Mouse (Mus musculus): ENCODE data around the gene Hoxa3. TPM values are rescaled to one million over a fixed set of nuclear protein-coding genes. Genes with fewer than 3 reads are reported as not detected.
A peak's percentile ranks its signal among the peaks of the same experiment; 100 is the strongest.

Hoxa3 gene
- polyA plus RNA-seq, 1 experiment from 2014 or later = 13.9 TPM

GRCm38 (mm10) chr6:52211961-52212360, 1.2 kb downstream of the Hoxa3 start:
- Histone ChIP-seq H3K4me2 (peak overlapping the region; percentile 97), H3K4me1 (replicated peaks) (peaks cover 70% of the 10 kb centered on the region), H3K36me3 (no peaks in the 10 kb centered on the region), H3K9me3 (no peaks in the 10 kb centered on the region), H3K27me3 (no peaks in the 10 kb centered on the region), H3K27ac (replicated peaks) (peak overlapping the region; percentile 100), H3K9ac (peak overlapping the region; percentile 100), H3K4me3 (peak overlapping the region; percentile 96)
- no peak for ATAC-seq (ENCODE audit: low read depth)
- WGBS = under 1% methylated on average over 13 of the region's 13 CpGs

GRCm38 (mm10) chr6:52211170-52211935, 1.8 kb downstream of the Hoxa3 start:
- Histone ChIP-seq H3K9ac (peak overlapping the region; percentile 100), H3K4me1 (replicated peaks) (peaks cover 76% of the 10 kb centered on the region), H3K4me2 (peak overlapping the region; percentile 97), H3K36me3 (0 out of 2 replicates have a peak, but pooled peaks cover 4% of the 10 kb centered on the region), H3K27me3 (no peaks in the 10 kb centered on the region), H3K9me3 (no peaks in the 10 kb centered on the region), H3K4me3 (peak overlapping the region; percentile 96), H3K27ac (replicated peaks) (peak overlapping the region; percentile 100)
- WGBS = 1% methylated on average over 37 of the region's 37 CpGs
- ATAC-seq (ENCODE audit: low read depth) = peak; percentile 24; the same call in 1 of the 2 replicates

DNA sequence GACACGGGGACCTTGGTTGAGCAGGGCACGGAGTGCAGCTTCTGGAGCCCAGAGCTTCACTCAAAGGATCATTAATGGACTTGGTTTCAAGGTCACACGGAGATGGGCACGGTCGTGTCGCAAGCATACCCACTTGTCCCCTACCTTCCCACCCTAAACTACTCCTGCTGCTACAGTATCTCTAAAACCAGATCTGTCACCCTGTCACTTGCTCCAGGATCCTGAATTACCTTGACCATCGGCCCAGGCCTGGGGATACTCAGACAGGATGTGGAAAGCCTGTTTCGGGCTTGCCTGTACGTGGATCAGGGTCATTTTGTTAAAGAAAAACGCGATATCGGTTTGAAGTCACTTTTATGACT, 3.5 kb downstream of the Hoxa3 start:
- WGBS = under 1% methylated on average over 12 of the region's 12 CpGs
- no peaks in the 10 kb centered on the region for H3K27me3 ChIP-seq
- peaks cover 76% of the 10 kb centered on the region for H3K4me1 ChIP-seq (replicated peaks)
- peak overlapping the region; percentile 100 for H3K27ac ChIP-seq (replicated peaks)
- H3K4me2 ChIP-seq = peak overlapping the region; percentile 97
- no peaks in the 10 kb centered on the region for H3K9me3 ChIP-seq
- ATAC-seq (ENCODE audit: low read depth) = no peak
- H3K36me3 ChIP-seq = peaks cover 21% of the 10 kb centered on the region
- H3K9ac ChIP-seq = peak overlapping the region; percentile 100
- peak overlapping the region; percentile 96 for H3K4me3 ChIP-seq

DNA sequence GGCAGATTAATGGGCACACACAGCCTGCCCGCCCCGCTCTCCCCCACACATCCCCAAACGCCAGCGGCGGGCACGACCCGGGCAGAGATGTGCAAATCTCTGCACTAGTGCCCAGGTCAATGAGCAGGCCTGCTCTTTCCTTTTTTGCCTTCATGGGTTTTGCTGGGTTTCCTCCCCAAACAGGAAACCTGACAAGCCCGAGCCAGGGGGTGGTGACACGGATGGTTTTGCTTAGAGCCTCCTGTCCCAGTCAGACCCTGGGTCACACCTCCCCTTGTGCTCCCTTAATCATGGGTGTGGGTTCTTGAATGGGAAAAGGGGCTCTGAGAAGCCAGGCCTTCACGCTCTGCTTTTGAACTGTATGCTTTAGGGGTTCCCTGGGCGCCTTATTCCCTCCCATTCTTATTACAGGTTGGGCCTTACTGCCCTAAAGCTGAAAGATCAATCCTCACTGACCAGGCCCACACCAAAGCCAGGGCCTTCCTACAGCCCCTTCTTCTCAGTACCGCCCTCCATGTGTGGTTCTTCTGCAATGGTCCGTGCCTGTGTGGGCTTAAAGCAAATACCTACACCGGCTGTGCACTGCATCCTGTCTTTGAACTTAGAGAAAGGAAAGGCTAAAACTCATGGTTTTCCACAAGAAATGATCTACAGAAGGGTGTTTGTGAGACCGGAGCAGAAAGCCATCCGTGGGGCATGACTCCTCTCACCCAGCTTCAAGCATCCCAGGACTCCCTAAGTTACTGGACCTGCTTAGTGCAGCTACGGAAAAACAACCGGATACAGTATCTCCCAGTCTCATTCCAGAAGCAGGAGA, 4.1 kb downstream of the Hoxa3 start:
- peaks cover 25% of the 10 kb centered on the region for H3K36me3 ChIP-seq
- peak overlapping the region; percentile 100 for H3K9ac ChIP-seq
- H3K4me2 ChIP-seq = peak overlapping the region; percentile 97
- peak overlapping the region; percentile 96 for H3K4me3 ChIP-seq
- 4% methylated on average over 18 of the region's 18 CpGs for WGBS
- no peaks in the 10 kb centered on the region for H3K27me3 ChIP-seq
- H3K27ac ChIP-seq (replicated peaks) = peak overlapping the region; percentile 100
- ATAC-seq (ENCODE audit: low read depth) = no peak
- no peaks in the 10 kb centered on the region for H3K9me3 ChIP-seq
- H3K4me1 ChIP-seq (replicated peaks) = peaks cover 76% of the 10 kb centered on the region

DNA sequence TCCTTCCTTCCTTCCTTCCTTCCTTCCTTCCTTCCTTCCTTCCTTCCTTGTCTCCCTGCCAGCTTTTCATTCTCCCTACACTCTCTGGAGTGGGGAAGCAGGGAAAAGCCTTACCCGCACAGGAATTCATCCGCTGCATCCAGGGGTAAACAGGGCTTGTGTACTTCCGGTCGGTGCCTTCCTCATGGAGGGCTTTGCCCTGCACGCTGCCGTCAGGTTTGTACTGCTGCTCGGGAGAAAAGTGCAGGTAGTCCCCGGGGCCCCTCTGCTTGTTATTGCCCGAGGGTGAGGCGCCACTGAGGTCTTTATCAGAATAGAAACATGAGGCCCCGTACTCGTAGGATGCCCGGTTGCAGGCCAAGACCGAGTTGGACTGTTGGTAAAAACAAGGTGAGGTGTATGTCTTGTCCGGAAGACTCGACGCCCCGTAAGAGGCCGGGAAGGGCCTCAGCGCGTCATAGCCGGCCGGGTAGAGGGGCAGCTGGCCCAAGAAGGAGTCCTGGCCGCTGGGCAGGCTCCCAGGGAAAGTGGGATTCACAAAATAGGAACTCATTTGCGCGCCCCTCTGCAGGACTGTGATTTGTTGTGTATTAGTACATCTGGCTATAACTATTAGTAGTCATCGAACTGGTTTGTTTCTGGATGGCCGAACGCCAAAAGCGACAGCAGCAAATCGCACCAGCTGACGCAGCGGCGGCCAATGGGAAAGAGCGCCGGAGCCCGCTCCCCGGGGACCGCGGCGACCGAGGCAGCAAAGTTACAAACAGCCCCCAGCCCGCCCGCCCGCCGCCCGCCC, 4.9 kb downstream of the Hoxa3 start, which contains the start of gene Hoxa6:
Hoxa6 (minus strand) TSS at position 651 of the 796 bp plus-strand sequence.
- peak within 1 kb of the TSS; percentile 97 for H3K4me2 ChIP-seq
- no peaks in the 10 kb centered on the region for H3K9me3 ChIP-seq
- peak within 1 kb of the TSS; percentile 96 for H3K4me3 ChIP-seq
- ATAC-seq (ENCODE audit: low read depth) = no peak
- H3K9ac ChIP-seq = peak within 1 kb of the TSS; percentile 100
- no peaks in the 10 kb centered on the region for H3K27me3 ChIP-seq
- H3K4me1 ChIP-seq (replicated peaks) = peaks cover 79% of the 10 kb centered on the region
- peak within 1 kb of the TSS; percentile 100 for H3K27ac ChIP-seq (replicated peaks)
- WGBS = under 1% methylated on average over 47 of the region's 47 CpGs
- H3K36me3 ChIP-seq = peaks cover 33% of the 10 kb centered on the region

DNA sequence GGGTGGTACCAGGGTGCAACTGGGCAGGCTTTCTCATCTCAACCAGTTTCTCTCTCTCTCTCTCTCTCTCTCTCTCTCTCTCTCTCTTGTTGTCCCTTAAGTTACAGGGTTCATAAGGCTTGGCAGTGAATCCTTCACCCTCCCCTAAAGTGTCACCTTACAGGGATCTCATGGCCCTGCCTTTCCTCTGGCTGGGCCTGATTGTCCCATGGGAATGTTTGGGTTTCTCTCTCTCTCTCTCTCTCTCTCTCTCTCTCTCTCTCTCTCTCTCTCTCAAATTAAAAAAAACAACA, 5.5 kb downstream of the Hoxa3 start:
- H3K9me3 ChIP-seq = no peaks in the 10 kb centered on the region
- peaks cover 85% of the 10 kb centered on the region for H3K4me1 ChIP-seq (replicated peaks)
- H3K27ac ChIP-seq (replicated peaks) = peak overlapping the region; percentile 100
- H3K27me3 ChIP-seq = no peaks in the 10 kb centered on the region
- ATAC-seq (ENCODE audit: low read depth) = no peak
- peak overlapping the region; percentile 97 for H3K4me2 ChIP-seq
- H3K9ac ChIP-seq = peak overlapping the region; percentile 100
- peaks cover 39% of the 10 kb centered on the region for H3K36me3 ChIP-seq
- H3K4me3 ChIP-seq = peak overlapping the region; percentile 96

GRCm38 (mm10) chr6:52206882-52207683, 6.1 kb downstream of the Hoxa3 start:
- Histone ChIP-seq H3K27me3 (no peaks in the 10 kb centered on the region), H3K9me3 (no peaks in the 10 kb centered on the region), H3K4me2 (peak overlapping the region; percentile 97), H3K36me3 (peaks cover 43% of the 10 kb centered on the region), H3K4me3 (peak overlapping the region; percentile 96), H3K9ac (peak overlapping the region; percentile 100), H3K27ac (replicated peaks) (peak overlapping the region; percentile 100), H3K4me1 (replicated peaks) (peaks cover 90% of the 10 kb centered on the region)
- WGBS = 8% methylated on average over 4 of the region's 4 CpGs
- ATAC-seq (ENCODE audit: low read depth) = no peak

- Histone ChIP-seq H3K27me3 (no peaks in the 10 kb centered on the region), H3K4me3 (peak overlapping the region; percentile 96), H3K9me3 (no peaks in the 10 kb centered on the region), H3K27ac (replicated peaks) (peak overlapping the region; percentile 100), H3K4me1 (replicated peaks) (peaks cover 97% of the 10 kb centered on the region), H3K4me2 (peak overlapping the region; percentile 97), H3K9ac (peak overlapping the region; percentile 100), H3K36me3 (peaks cover 54% of the 10 kb centered on the region)
- ATAC-seq (ENCODE audit: low read depth) = no peak
- WGBS = 4% methylated on average over 55 of the region's 55 CpGs
These were observed 7.2 kb downstream of the Hoxa3 start for GRCm38 (mm10) chr6:52205638-52206621.

DNA sequence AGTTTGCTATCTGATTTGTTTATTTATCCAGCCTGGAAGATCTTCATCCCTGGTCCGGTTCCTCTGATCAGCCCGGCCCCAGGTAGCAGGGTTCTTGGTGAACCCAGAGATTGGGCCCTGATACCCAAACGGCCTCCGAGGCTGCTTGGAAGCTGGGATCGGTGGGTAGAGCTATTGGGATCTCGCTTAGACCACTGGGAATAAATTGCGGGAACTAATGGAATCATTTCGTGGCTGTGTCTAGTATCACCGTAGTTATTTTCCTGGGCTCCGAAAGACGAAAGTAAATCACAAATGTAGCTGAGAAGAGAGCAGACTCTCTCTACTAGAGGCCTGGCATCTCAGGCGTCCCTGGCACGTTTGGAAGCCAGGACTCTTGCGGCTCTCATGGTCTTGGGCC, 7.9 kb downstream of the Hoxa3 start:
- peaks cover 54% of the 10 kb centered on the region for H3K36me3 ChIP-seq
- no peak for ATAC-seq (ENCODE audit: low read depth)
- peak overlapping the region; percentile 100 for H3K9ac ChIP-seq
- H3K4me1 ChIP-seq (replicated peaks) = peaks cover 98% of the 10 kb centered on the region
- peak overlapping the region; percentile 97 for H3K4me2 ChIP-seq
- peak overlapping the region; percentile 100 for H3K27ac ChIP-seq (replicated peaks)
- H3K9me3 ChIP-seq = no peaks in the 10 kb centered on the region
- H3K4me3 ChIP-seq = peak overlapping the region; percentile 96
- WGBS = 4% methylated on average over 14 of the region's 14 CpGs
- H3K27me3 ChIP-seq = no peaks in the 10 kb centered on the region

DNA sequence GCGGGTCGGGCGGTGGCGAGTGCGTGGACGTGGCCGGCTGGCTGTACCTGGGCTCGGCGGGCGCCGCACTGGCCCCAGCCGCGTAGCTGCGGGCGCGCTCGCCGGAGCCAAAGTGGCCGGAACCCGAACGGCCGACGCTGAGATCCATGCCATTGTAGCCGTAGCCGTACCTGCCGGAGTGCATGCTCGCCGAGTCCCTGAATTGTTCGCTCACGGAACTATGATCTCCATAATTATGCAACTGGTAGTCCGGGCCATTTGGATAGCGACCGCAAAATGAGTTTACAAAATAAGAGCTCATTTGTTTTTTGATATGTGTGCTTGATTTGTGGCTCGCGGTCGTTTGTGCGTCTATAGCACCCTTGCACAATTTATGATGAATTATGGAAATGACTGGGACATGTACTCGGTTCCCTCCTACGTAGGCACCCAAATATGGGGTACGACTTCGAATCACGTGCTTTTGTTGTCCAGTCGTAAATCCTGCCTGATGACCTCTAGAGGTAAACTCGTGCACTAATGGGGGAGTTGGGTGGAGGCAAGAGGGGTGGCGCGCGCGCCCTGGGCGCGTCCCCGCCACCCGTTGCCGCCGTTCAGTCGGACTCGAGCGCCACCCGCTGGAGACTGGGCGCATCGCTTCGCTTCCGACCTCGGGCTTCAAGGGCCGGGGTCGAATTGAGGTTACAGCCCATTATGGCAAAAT, 8.9 kb downstream of the Hoxa3 start, which contains the start of gene Hoxa5:
Hoxa5 (minus strand) TSS at position 538 of the 703 bp plus-strand sequence.
- H3K4me2 ChIP-seq = peak within 1 kb of the TSS; percentile 97
- peak within 1 kb of the TSS; percentile 96 for H3K4me3 ChIP-seq
- peak; percentile 34 for ATAC-seq (ENCODE audit: low read depth)
- no peaks in the 10 kb centered on the region for H3K27me3 ChIP-seq
- no peaks in the 10 kb centered on the region for H3K9me3 ChIP-seq
- under 1% methylated on average over 63 of the region's 65 CpGs for WGBS
- peaks cover 58% of the 10 kb centered on the region for H3K36me3 ChIP-seq
- H3K27ac ChIP-seq (replicated peaks) = peak within 1 kb of the TSS; percentile 100
- H3K4me1 ChIP-seq (replicated peaks) = peaks cover 98% of the 10 kb centered on the region
- peak within 1 kb of the TSS; percentile 100 for H3K9ac ChIP-seq
